Mouse (Mus musculus): ENCODE measurements around the gene Styk1. TPM values are rescaled to one million over a fixed set of nuclear protein-coding genes. Genes with fewer than 3 reads are reported as not detected.

Styk1 gene
- 8.0 TPM in 2 replicates for polyA plus RNA-seq (2015; fragmentation: Nextera tagmentation; extraction: Ambion mirVana)

DNA sequence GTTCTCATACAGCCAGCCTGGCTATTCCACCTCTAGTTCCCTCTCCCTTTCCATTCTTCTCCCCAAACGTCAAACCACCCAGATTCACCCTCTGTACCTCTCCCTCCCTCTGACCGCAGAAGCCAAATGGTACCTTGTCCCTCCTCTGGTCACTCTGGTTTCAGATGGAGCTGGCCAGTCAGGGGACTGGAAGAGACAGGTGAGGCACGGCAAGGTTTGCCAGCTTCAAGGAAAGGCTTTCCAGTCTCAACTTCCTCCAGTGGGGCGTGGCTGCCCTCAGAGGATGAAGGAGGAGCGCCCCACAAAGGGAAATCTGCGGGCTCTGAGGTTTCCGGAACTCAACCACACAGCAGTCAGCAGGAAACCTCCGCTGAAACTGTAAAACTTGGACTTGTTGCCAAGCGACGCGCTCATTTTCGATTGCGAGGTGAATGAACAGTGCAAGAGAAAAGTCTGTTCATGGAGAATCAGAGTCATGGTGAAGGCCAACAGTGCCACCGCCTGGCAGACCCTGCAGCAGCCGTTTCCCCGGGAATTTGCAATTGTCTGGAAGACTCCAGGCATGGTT is at the start of gene Styk1:
Styk1 (minus strand) TSS at position 246 of the 568 bp plus-strand sequence.
- 2% methylated on average over 16 of the region's 16 CpGs for WGBS
- peak within 1 kb of the TSS; percentile 48; the same call in 1 of the 2 replicates for H3K27ac ChIP-seq
- ATAC-seq (ENCODE audit: insufficient read depth, low FRiP score, low read depth) = peak; percentile 94
- H3K36me3 ChIP-seq = no peaks in the 10 kb centered on the region
- H3K4me3 ChIP-seq (replicated peaks) = peak within 1 kb of the TSS; percentile 39
- no peaks in the 10 kb centered on the region for H3K9me3 ChIP-seq
- H3K4me1 ChIP-seq = no peaks in the 10 kb centered on the region
- H3K9ac ChIP-seq = no peak within 1 kb of the TSS
- peak within 1 kb of the TSS; percentile 68 for H3K4me2 ChIP-seq
- no peaks in the 10 kb centered on the region for H3K27me3 ChIP-seq (replicated peaks)

DNA sequence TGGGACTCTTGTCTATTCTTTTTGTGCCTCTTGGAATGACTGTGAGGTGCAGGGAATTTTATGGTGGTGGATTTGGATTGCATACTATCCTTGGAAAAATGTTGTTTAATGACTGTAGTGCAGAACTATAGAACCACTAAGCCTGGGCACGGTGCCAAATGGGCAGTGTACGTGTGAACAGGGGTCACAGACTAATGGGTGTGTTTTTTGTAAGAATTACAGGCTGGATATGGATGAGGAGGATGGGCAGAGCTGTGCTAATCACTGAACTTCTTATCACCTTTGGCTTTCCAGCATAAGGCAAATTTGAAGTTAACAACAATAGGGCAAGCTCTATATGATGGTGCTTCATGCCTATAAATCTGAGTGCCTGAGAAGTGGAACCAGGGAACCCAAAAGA is 49.6 kb upstream of the Styk1 start:
- H3K9ac ChIP-seq = no peak overlapping the region
- H3K27me3 ChIP-seq (replicated peaks) = no peaks in the 10 kb centered on the region
- H3K9me3 ChIP-seq = no peaks in the 10 kb centered on the region
- no peak overlapping the region for H3K4me3 ChIP-seq (replicated peaks)
- no peaks in the 10 kb centered on the region for H3K36me3 ChIP-seq
- H3K4me1 ChIP-seq = no peaks in the 10 kb centered on the region
- H3K27ac ChIP-seq = no peak overlapping the region
- no peak for ATAC-seq (ENCODE audit: insufficient read depth, low FRiP score, low read depth)
- WGBS = 30% methylated on average over 2 of the region's 2 CpGs
- no peak overlapping the region for H3K4me2 ChIP-seq

DNA sequence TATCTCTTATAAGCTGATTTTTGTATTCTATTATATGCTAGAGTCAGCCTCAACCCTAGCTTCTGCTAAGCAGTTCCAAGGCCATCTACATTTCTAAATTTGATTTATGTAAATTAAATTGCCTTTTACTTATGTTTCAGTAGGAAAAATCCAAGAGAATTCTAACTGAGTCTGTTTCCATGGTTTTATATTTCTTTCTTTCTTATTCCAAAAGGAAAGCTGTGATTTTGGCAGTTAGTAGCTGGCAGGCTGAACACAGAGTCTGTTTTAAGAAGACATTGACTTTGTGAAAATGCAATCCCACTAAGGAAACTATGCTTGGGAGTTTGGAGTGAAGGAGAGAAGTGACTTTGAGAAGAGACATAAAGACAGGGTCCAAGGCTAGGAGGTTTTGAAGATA is 49.2 kb upstream of the Styk1 start:
- Histone ChIP-seq H3K27ac (no peak overlapping the region), H3K9me3 (no peaks in the 10 kb centered on the region), H3K27me3 (replicated peaks) (no peaks in the 10 kb centered on the region), H3K4me3 (replicated peaks) (no peak overlapping the region), H3K9ac (no peak overlapping the region), H3K36me3 (no peaks in the 10 kb centered on the region), H3K4me1 (no peaks in the 10 kb centered on the region), H3K4me2 (no peak overlapping the region)
- ATAC-seq (ENCODE audit: insufficient read depth, low FRiP score, low read depth) = no peak

DNA sequence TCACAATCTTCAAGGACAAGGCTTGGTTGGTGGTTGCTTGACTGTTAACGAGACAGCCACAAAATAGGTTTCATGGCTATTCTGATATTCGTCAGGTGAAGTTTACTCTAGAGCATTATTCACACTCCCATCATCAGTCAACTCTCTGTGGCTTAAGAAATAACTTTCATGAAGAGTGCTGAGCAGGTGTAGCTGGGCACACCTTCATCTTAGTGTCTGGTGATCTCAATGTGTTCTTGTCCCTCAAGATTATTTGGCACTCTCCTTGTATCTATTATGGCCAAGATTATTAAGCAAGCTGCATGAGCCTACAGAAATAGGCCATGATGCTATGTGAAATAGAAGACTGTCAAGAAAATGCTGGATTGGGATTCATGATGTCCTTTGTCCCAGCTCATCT is 47.9 kb upstream of the Styk1 start:
- Histone ChIP-seq H3K4me1 (no peaks in the 10 kb centered on the region), H3K9me3 (no peaks in the 10 kb centered on the region), H3K4me3 (replicated peaks) (no peak overlapping the region), H3K27ac (no peak overlapping the region), H3K9ac (no peak overlapping the region), H3K4me2 (no peak overlapping the region), H3K36me3 (no peaks in the 10 kb centered on the region), H3K27me3 (replicated peaks) (no peaks in the 10 kb centered on the region)
- ATAC-seq (ENCODE audit: insufficient read depth, low FRiP score, low read depth) = no peak
- WGBS = 83% methylated on average over 2 of the region's 2 CpGs

DNA sequence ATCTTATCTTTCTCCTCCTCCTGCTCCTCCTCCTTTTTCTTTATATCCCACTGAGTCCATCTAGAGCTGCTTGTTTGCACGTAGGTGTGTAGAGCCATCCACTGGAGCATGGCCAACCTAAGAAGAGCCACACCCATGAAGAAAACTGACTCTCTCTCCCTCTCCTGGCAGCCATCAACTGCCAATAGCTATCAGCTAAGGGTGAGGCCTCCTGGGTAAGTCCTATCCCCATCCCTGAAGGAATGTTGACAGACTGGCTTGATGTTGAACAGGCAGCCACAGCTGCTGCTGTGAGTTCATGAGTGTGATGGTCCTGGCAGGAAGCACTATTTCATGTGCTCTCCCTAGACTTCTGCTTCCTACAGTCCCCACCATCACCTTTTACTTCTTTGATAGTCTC is 43.3 kb upstream of the Styk1 start:
- WGBS = 28% methylated on average over 1 of the region's 1 CpGs

GRCm38 (mm10) chr6:131393873-131394660 is 40.7 kb upstream of the Styk1 start:
- H3K27ac ChIP-seq = no peak overlapping the region
- ATAC-seq (ENCODE audit: insufficient read depth, low FRiP score, low read depth) = no peak
- no peaks in the 10 kb centered on the region for H3K27me3 ChIP-seq (replicated peaks)
- no peak overlapping the region for H3K4me2 ChIP-seq
- H3K9ac ChIP-seq = no peak overlapping the region
- no peaks in the 10 kb centered on the region for H3K9me3 ChIP-seq
- H3K4me3 ChIP-seq (replicated peaks) = no peak overlapping the region
- 73% methylated on average over 4 of the region's 4 CpGs for WGBS
- no peaks in the 10 kb centered on the region for H3K4me1 ChIP-seq
- no peaks in the 10 kb centered on the region for H3K36me3 ChIP-seq

More for the DNA sequence above, 43.3 kb upstream of the Styk1 start:
- Histone ChIP-seq H3K4me1 (no peaks in the 10 kb centered on the region), H3K9me3 (no peaks in the 10 kb centered on the region), H3K27ac (no peak overlapping the region), H3K27me3 (replicated peaks) (no peaks in the 10 kb centered on the region), H3K9ac (no peak overlapping the region), H3K4me2 (no peak overlapping the region), H3K4me3 (replicated peaks) (no peak overlapping the region), H3K36me3 (no peaks in the 10 kb centered on the region)
- no peak; the same call in 1 of the 2 replicates for ATAC-seq (ENCODE audit: insufficient read depth, low FRiP score, low read depth)

GRCm38 (mm10) chr6:131388040-131389021 is 34.9 kb upstream of the Styk1 start, which contains the start of gene Ybx3:
TSS of gene Ybx3 (minus strand) at chr6:131388476.
- Histone ChIP-seq H3K27me3 (replicated peaks) (no peaks in the 10 kb centered on the region), H3K4me1 (peaks cover 3% of the 10 kb centered on the region; the same call in 1 of the 2 replicates), H3K9me3 (no peaks in the 10 kb centered on the region), H3K4me3 (replicated peaks) (peak within 1 kb of the TSS; percentile 75), H3K36me3 (no peaks in the 10 kb centered on the region), H3K4me2 (peak within 1 kb of the TSS; percentile 87), H3K27ac (peak within 1 kb of the TSS; percentile 89), H3K9ac (peak within 1 kb of the TSS; percentile 92)
- ATAC-seq (ENCODE audit: insufficient read depth, low FRiP score, low read depth) = peak; percentile 91
- under 1% methylated on average over 85 of the region's 107 CpGs for WGBS

DNA sequence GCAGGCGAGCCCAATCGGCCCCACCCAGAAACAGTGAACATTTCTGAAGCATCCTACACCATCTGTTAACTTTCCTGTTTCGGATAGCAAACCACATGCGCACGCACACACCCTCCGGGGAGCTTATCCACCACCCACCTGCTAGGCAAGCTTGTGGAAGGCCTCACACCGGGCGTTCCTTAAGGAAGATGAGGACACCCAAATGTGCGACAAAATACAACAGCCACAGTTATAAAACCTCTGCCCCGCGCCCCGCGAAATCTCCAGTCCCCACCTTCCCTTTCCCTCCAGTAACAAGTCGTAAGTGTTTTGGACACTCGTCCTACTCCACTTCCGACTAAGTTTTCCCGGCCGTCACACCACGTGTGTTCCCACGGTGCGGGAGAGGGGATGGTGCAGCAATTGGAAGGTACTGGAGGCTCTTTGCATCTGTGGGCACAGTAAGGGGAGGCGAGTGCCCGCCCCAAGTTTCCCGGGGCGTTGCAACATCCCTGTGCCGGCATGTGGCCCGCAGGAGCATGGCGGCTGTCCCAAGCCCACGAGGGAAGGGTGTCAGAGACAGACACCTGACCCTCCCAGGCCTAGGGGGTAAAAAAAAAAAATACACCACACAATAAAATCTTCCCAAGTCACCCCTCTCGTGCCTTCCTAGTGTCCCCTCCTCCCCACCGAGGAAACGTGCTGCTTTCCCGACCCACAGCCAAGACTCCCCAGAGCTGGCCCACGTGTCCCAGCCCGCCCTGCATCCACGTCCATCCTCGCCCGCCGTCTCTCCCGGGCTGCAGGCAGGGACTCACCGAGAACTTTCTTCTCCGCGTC is 34.0 kb upstream of the Styk1 start:
- Histone ChIP-seq H3K27ac (peak overlapping the region; percentile 89), H3K9me3 (no peaks in the 10 kb centered on the region), H3K4me3 (replicated peaks) (peak overlapping the region; percentile 75), H3K4me2 (peak overlapping the region; percentile 87), H3K36me3 (no peaks in the 10 kb centered on the region), H3K4me1 (peaks cover 5% of the 10 kb centered on the region; the same call in 1 of the 2 replicates), H3K27me3 (replicated peaks) (no peaks in the 10 kb centered on the region), H3K9ac (peak overlapping the region; percentile 92)
- peak; percentile 78 for ATAC-seq (ENCODE audit: insufficient read depth, low FRiP score, low read depth)
- WGBS = under 1% methylated on average over 43 of the region's 43 CpGs

DNA sequence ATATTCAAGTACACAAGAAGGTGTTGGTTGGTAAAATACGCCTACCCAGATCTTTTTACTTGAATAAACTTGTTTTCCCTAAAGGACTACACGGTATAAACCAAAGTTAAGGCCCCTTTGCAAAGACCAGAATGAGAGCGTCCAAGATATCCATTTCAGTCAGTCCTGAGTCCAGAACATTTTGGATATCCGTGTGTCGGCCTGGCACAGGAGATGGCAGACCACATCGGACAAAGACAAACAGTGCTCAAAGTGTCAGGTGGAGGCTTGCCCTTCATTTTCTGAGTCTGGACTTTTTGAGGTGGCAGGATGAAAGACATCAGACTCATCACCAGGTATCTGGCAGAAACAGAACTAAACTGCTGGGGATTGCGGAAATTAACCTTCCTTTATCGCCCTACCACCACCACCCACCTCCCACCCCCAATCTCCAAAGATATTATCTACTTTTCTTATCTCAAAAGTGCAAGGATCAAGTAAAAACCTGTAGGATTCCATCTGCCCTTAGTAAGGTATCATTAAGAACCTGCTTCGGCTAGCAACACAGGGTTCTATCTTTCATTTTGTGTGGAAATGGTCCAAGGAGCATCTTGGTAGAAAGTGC is 33.1 kb upstream of the Styk1 start:
- H3K9ac ChIP-seq = no peak overlapping the region
- no peaks in the 10 kb centered on the region for H3K9me3 ChIP-seq
- no peak overlapping the region for H3K27ac ChIP-seq
- peak overlapping the region; percentile 87 for H3K4me2 ChIP-seq
- peak overlapping the region; percentile 75 for H3K4me3 ChIP-seq (replicated peaks)
- ATAC-seq (ENCODE audit: insufficient read depth, low FRiP score, low read depth) = no peak
- H3K36me3 ChIP-seq = no peaks in the 10 kb centered on the region
- peaks cover 12% of the 10 kb centered on the region; the same call in 1 of the 2 replicates for H3K4me1 ChIP-seq
- 43% methylated on average over 9 of the region's 9 CpGs for WGBS
- no peaks in the 10 kb centered on the region for H3K27me3 ChIP-seq (replicated peaks)

DNA sequence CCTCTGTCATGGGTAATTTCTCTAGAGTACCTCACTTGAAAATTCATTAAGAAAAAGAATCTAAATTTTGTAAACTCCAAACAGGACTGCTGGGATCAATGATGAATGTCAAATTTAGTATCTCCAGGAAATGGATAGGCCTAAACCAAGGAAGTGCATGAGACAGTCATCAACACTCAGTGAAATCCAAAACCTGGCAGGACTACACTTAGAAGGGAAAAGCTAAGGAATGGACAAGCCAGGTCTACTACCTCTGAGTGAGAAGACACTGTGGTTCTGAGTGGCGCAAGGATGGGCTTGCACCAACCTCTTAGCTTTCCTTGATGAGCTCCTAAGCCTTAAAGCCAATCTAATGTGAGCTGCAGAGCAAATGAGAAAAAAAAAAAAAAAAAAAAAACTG is 32.1 kb upstream of the Styk1 start:
- Histone ChIP-seq H3K4me3 (replicated peaks) (no peak overlapping the region), H3K36me3 (no peaks in the 10 kb centered on the region), H3K27ac (no peak overlapping the region), H3K4me1 (peaks cover 12% of the 10 kb centered on the region; the same call in 1 of the 2 replicates), H3K4me2 (peak overlapping the region; percentile 13; the same call in 1 of the 2 replicates), H3K9ac (no peak overlapping the region), H3K9me3 (no peaks in the 10 kb centered on the region), H3K27me3 (replicated peaks) (no peaks in the 10 kb centered on the region)
- 94% methylated on average over 1 of the region's 1 CpGs for WGBS
- ATAC-seq (ENCODE audit: insufficient read depth, low FRiP score, low read depth) = no peak
